Mouse (Mus musculus): ENCODE data around the gene Olfr59.

- TF ChIP-seq MAFK (IDR thresholded peaks at IDR 0.05; ENCODE audit: insufficient read depth, low read depth, low read length) (no peak), HCFC1 (IDR thresholded peaks at IDR 0.05; ENCODE audit: borderline replicate concordance, insufficient read depth, low read length) (no peak), CHD2 (IDR thresholded peaks at IDR 0.05; ENCODE audit: low read depth, low read length) (no peak), ZNF384 (IDR thresholded peaks at IDR 0.05; ENCODE audit: low read depth, low read length) (no peak)
Measured at GRCm38 (mm10) chr11:74283436-74283835, at the start of gene Olfr59.

All from ES-E14 (cell line).